Mouse (Mus musculus) heart, adult 8-10 months (tissue): Measurements from ENCODE around the gene Lepr. TPM values are rescaled to one million over a fixed set of nuclear protein-coding genes. Genes with fewer than 3 reads are reported as not detected.
A peak's percentile ranks its signal among the peaks of the same experiment; 100 is the strongest.

Experiments used
- DNase-seq: peaks from one replicate; pipeline ENCODE4 v3.0.0; 2022; ENCODE audit warnings: low spot score
- total RNA-seq, 4 experiments: library from RNA; stranded (reverse); gene quantifications; 2 replicates each; pipeline ENCODE4 v1.2.4; 2022

The Lepr gene
- total RNA-seq, result 1 to 10 TPM; 2.5 to 5.6 (median 4.7) TPM

GRCm38 (mm10) chr4:101717367-101718121 lies at the start of gene Lepr:
Gene Lepr (plus strand): TSS chr4:101717404.
- no peak for DNase-seq

- DNase-seq, result no peak
Measured at GRCm38 (mm10) chr4:101669161-101669560, 48.0 kb upstream of the Lepr start.

GRCm38 (mm10) chr4:101669811-101670210 lies 47.4 kb upstream of the Lepr start:
- DNase-seq, result no peak

DNA sequence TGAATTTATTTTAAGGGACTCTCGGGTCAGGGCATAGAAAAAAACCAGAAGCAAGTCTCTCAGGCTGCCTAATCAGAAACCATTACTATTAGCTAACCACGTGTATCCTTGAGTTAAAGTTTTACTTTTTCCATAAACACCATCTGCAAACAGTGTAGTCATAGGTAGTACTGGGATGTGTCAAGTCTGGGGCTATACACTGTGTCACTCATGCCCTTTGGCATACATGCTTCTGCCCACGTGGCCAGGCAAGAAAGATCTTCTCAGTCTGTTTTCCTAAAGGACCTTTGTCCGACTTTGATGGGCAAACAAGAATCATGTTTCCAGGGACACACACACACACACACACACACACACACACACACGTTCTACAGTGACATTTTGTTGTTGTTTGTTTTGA lies 42.4 kb upstream of the Lepr start:
- DNase-seq, result no peak

DNA sequence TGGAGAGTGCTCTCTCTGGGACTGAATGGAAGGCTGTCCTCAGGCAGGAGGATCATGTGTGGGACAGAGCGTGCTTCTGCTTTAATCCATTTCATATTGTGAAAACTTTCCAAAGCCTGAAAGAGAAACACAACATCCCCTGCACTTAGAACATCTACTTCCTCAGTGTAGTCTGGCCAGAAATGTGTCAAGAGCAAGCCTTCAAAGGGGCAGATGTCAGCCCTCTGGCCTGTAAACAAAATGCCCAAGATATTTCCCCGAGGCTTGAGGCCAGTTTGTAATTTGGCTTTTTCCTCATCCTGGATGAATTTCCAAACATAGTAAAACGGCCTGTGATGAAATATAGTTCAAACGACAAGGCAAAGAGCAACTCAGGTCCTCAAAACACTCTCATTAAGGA lies 41.5 kb upstream of the Lepr start:
- peak; percentile 57 for DNase-seq

DNA sequence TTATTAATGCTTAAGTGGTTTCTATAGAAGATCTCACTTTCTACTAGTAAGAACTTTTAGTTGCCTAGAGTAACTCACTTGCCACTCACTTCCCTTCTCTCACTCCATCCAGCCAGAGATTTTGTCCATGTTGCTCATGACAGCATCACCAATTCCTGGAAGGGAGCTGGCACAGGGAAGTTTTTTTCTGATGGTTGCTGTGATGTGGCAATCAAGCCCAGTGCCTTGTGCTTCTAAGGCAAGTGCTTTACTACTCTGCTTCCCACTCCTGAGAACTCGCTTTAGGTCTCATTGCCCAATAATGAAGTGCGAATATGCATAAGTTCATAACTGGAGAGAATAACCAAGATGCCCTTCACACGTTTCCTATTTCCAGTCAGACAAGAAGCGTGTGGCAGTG lies 34.6 kb upstream of the Lepr start:
- DNase-seq, result no peak

DNA sequence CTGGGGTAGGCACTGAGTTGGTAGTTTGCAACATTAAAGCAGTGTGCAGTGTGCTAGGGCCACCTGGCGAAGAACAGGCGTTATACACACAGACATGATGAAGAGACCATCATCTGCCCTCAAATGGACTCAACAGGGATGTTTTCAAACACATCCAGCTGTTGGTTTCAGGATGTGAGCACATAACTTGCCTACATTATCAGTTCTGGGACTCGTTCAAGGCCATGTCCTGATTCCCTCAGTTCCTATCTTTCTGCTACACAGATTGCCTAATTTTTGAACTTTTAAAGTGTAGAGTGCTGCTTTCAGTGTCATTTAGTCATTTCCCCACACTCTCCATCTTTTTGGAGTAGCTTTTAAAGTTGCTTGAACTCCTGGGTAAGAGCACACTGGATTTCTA lies 34.1 kb upstream of the Lepr start:
- peak; percentile 36 for DNase-seq

- DNase-seq, result no peak
Measured at GRCm38 (mm10) chr4:101684821-101685220, 32.4 kb upstream of the Lepr start.

DNA sequence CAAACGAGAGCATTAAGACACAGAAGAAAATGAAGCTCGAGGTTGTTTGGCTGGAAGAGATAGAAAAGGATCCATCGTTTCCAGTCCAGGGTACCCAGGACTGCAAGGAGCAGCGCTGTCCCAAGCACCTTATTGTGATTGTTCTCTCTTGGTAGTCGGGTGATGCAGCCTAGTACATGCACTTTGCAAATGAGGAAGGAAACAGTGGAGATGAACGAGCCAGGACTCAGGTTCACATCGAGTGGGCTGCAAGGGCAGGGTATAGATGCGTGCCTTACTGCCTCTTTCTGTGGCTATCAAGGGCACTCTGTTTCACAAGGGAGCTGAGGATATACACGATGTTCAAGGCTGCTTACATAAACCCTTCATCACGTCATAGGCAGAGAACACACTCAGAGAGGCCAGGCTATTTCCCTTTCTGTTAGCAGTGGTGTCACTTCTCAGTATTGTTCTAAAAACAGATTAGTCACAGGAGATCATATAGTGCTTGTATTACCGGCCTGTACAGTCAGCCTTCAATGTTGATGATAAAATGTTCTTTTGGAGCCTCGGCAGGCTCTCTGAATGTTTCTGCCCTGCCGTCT lies 30.9 kb upstream of the Lepr start:
- DNase-seq, result no peak

DNA sequence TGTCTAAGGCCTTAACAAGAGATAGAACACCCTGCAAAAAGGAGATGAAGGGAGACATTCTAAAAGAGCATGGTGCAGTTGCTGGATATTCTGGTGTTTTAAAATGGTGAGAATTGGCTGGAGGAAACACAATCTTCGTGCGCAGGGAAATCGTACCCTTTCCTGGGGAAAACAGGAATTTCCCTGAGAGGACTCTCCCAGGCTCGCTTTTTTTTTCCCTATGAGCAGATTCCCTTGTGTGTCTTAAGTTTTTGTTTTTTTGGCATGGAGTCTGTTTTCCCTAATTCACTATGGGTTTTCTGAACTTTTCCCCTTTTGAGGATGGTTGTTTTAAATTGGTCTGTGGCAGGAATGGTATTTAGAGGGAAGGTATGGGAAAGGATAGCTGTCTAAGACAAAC lies 28.0 kb upstream of the Lepr start:
- DNase-seq, result no peak

DNA sequence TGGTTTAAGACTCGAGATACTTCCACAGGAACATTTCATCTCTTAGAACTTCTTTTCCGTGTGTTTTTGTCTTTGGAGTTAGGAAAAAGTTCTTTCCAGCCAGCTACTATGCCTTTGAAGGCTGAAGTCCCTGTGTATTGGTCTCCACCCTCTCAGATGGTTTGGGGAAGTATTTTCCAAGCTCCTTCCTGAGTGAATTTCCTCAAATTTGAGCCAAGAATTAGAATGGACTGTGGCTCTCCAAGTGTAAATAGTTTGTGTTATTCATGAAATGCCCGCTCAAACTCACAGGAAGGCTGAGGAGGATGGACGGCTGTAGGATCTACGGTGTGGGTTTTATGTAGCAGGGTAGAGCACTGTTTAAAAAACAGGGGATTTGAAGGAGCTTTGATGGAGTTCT lies 27.6 kb upstream of the Lepr start:
- DNase-seq, result peak; percentile 33

- peak; percentile 41 for DNase-seq
Measured at GRCm38 (mm10) chr4:101692892-101693291, 24.3 kb upstream of the Lepr start.

GRCm38 (mm10) chr4:101694529-101694928 lies 22.7 kb upstream of the Lepr start:
- DNase-seq, result no peak

GRCm38 (mm10) chr4:101697236-101697635 lies 20.0 kb upstream of the Lepr start:
- no peak for DNase-seq

- no peak for DNase-seq
Measured at GRCm38 (mm10) chr4:101699423-101699822, 17.8 kb upstream of the Lepr start.

DNA sequence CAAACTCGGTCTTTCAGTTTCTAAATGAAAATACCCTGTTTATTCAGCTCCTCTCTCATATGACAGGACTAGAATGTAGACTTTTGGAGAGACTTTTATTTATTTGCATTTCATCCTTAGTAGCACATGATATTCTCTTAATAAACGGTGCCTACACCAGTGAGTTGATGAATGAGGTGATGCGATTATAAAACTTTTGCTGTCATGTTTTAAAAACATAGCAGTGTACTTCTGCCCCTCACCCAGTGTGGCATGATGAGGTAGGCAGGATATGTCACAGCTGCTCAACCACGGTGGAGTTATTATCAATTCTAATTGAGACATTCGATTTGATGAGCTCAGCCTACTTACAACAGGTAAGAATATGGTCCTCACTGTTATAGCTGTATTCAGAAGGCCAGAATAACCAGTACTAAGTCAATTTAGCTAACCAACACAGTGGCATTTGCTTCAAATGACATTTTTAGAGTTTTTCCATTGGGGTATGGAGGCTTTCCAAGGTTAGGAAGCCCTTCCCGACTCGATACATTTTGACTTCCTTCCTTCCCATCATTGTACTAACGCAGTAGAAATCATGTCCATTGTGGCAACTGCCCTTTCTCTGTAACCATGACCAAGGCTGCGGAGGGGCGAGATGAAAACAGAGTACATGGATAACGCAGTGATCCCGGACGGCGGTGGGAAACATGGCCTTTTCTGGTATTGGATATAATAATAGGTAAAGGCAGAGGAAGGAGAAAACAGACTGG lies 16.1 kb upstream of the Lepr start:
- no peak for DNase-seq

- DNase-seq, result no peak
Measured at GRCm38 (mm10) chr4:101705325-101705724, 11.9 kb upstream of the Lepr start.

- no peak for DNase-seq
Measured at GRCm38 (mm10) chr4:101707234-101707633, 10.0 kb upstream of the Lepr start.

DNA sequence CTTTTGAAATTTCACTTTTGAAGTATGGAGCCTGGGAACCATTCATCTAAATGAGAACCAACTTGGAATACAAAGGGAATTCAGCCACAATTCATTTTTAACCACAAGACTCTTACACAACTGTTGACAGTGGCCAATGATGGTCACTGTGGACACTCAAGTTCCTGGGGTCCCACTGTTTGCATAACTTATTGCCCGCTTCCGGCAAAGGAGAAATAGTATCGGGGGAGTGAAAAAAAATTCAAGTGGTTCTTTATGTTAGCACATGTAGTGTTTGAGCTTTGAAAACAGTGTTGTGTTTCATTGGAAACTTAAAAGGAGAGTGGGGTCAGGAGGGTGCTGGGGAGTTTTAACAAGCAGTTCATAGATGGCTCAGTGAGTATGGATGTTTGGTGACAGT lies 9.3 kb upstream of the Lepr start:
- DNase-seq, result no peak

GRCm38 (mm10) chr4:101710361-101710760 lies 6.8 kb upstream of the Lepr start:
- no peak for DNase-seq

GRCm38 (mm10) chr4:101711100-101711499 lies 6.1 kb upstream of the Lepr start:
- no peak for DNase-seq

DNA sequence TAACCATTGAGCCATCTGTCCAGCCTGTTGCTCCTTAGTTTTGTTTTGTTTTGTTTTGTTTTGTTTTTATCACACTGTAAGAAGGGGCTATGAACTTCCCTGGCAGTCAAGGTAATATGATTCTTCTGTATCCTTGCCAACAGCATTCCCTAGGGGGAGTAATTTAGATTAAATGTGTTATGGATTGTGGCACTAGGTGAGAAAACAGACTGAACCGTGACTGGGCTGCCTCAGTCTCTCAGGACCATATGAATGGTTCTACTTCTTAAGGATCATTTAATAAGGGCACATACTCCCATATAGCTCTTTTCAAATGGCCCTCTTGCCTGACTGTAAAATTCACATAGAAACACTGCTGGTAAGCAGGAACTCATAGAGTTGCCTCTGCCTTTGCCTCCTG lies 4.6 kb upstream of the Lepr start:
- no peak for DNase-seq

- DNase-seq, result no peak
Measured at GRCm38 (mm10) chr4:101715302-101715701, 1.9 kb upstream of the Lepr start.
